Mouse (Mus musculus) small intestine, adult 2 months (tissue): Measurements from ENCODE around the gene Armc6.

Experiments
- CTCF ChIP-seq: fragments of 200-500 bp; IDR thresholded peaks from 2 replicates; pipeline ENCODE4 v1.5.1; 2012; ENCODE audit warnings: low read depth, mild to moderate bottlenecking, control low read depth, inconsistent platforms, low read length, moderate library complexity, mixed read lengths; ENCODE audit not compliant: insufficient replicate concordance, insufficient read length; ENCODE audit errors: extremely low read depth
- POLR2A ChIP-seq: fragments of 200-500 bp; IDR thresholded peaks from 2 replicates; pipeline ENCODE4 v1.6.1; 2012; ENCODE audit warnings: low read depth, mild to moderate bottlenecking, control low read depth, inconsistent platforms, low read length, moderate library complexity

- TF ChIP-seq CTCF (no peak), POLR2A (no peak)
These were observed 36.7 kb downstream of the Armc6 start for GRCm38 (mm10) chr8:70197603-70198002.
